Mouse (Mus musculus) liver, embryonic 13.5 days (tissue): Measurements from ENCODE around the gene Prune1. TPM values are rescaled to one million over a fixed set of nuclear protein-coding genes. Genes with fewer than 3 reads are reported as not detected.

ENCODE experiments used
- ATAC-seq: fragments of 200-750 bp; cut with Nextera tagmentation; 2 replicates; pipeline ENCODE4 v1.8.0; 2017; ENCODE audit warnings: low read depth, mild to moderate bottlenecking, moderate number of reproducible peaks, moderate library complexity
- DNase-seq: peaks from one replicate; pipeline ENCODE4 v3.0.0; 2022
- H3K27ac ChIP-seq: fragments of 300-500 bp; sonication (generic); 2 replicates; pipeline ENCODE4 v1.5.1; 2015; ENCODE audit warnings: moderate library complexity, mild to moderate bottlenecking, inconsistent platforms
- H3K27me3 ChIP-seq: fragments of 300-500 bp; sonication (generic); 2 replicates; pipeline ENCODE4 v1.6.1; 2015; ENCODE audit warnings: mild to moderate bottlenecking, inconsistent platforms
- H3K36me3 ChIP-seq: fragments of 300-500 bp; sonication (generic); 2 replicates; pipeline ENCODE4 v1.6.1; 2015; ENCODE audit warnings: mild to moderate bottlenecking, inconsistent platforms
- H3K4me1 ChIP-seq: fragments of 300-500 bp; sonication (generic); replicated peaks from 2 replicates; pipeline ENCODE4 v1.6.1; 2015; ENCODE audit warnings: inconsistent platforms
- H3K4me2 ChIP-seq: fragments of 300-500 bp; sonication (generic); 2 replicates; pipeline ENCODE4 v1.6.1; 2015; ENCODE audit warnings: inconsistent platforms, mild to moderate bottlenecking, moderate library complexity
- H3K4me3 ChIP-seq: fragments of 300-500 bp; sonication (generic); replicated peaks from 2 replicates; pipeline ENCODE4 v1.5.1; 2015; ENCODE audit warnings: mild to moderate bottlenecking, inconsistent platforms
- H3K9ac ChIP-seq: fragments of 300-500 bp; sonication (generic); 2 replicates; pipeline ENCODE4 v1.6.1; 2015; ENCODE audit warnings: mild to moderate bottlenecking, inconsistent platforms
- H3K9me3 ChIP-seq: fragments of 300-500 bp; sonication (generic); replicated peaks from 2 replicates; pipeline ENCODE4 v1.6.1; 2016; ENCODE audit warnings: inconsistent platforms
- WGBS: fragments of 180-500 bp; shearing (Covaris S2); methylation state at CpG from one replicate; pipeline ENCODE4 v1.1.7; 2015; ENCODE audit not compliant: insufficient replicate concordance; 5-methylcytosine and 5-hydroxymethylcytosine counted together
- polyA plus RNA-seq: library from polyadenylated mRNA; unstranded; fragments of >200 nt; fragmentation: Nextera tagmentation; extraction: Ambion mirVana; gene quantifications from 2 replicates; pipeline ENCODE4 v1.2.1, GENCODE M21; 2015

Prune1 gene
- polyA plus RNA-seq, 1 experiment from 2014 or later: 8.6 TPM

DNA sequence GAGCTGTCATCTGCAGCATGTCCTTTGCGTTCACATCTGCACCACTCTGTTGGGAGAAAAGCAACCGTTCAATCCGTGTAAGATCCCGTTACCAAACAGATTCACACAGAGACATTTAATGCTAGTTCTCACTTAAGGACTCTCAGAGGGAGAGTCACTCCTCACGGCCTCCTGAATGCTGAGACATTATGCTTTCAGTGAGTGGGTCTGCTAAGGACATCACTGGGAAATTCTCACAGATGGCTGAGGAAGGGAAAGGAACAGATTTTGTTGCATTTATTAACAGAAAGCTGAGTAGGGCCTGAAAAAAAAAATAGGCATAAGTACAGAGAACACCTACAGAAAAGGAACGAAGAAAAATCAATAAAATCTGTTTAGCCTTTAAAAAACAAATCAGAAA is 78.0 kb downstream of the Prune1 start:
- ATAC-seq: no peak
- peaks cover 3% of the 10 kb centered on the region; the same call in 1 of the 2 replicates for H3K4me1 ChIP-seq
- no peak for DNase-seq
- H3K9me3 ChIP-seq: no peaks in the 10 kb centered on the region
- H3K36me3 ChIP-seq: peaks cover 97% of the 10 kb centered on the region
- H3K9ac ChIP-seq: no peak overlapping the region
- H3K27me3 ChIP-seq: no peaks in the 10 kb centered on the region
- H3K4me3 ChIP-seq: no peak overlapping the region
- H3K27ac ChIP-seq: no peak overlapping the region
- no peak overlapping the region for H3K4me2 ChIP-seq
- WGBS: 89% methylated on average over 6 of the region's 6 CpGs

Other genes with a start within 250 kb of the Prune1 start
- gene Psmd4, start 239.5 kb downstream of the Prune1 start, polyA plus RNA-seq: 202 and 204 TPM in 2 replicates
- gene Pip5k1a, start 175.1 kb downstream of the Prune1 start, polyA plus RNA-seq: 9.6 and 10.3 TPM in 2 replicates
- 39.2 and 43.3 TPM in 2 replicates for gene Vps72, start 171.1 kb downstream of the Prune1 start, polyA plus RNA-seq
- 0.17 and 0.67 TPM in 2 replicates for gene Tmod4, start 157.6 kb downstream of the Prune1 start, polyA plus RNA-seq
- gene Scnm1, start 148.1 kb downstream of the Prune1 start, polyA plus RNA-seq: 33.4 and 33.5 TPM in 2 replicates
- gene Lysmd1, start 148.0 kb downstream of the Prune1 start, polyA plus RNA-seq: 7.3 and 7.5 TPM in 2 replicates
- gene Tnfaip8l2, start 139.7 kb downstream of the Prune1 start, polyA plus RNA-seq: 5.7 and 6.0 TPM in 2 replicates
- 0.35 and 0.36 TPM in 2 replicates for gene Sema6c, start 121.6 kb downstream of the Prune1 start, polyA plus RNA-seq
- 6.9 and 7.7 TPM in 2 replicates for gene Gabpb2, start 64.2 kb downstream of the Prune1 start, polyA plus RNA-seq
- gene Cdc42se1, start 53.3 kb downstream of the Prune1 start, polyA plus RNA-seq: 43.9 and 50.1 TPM in 2 replicates
- 2.8 and 3.5 TPM in 2 replicates for gene Mllt11, start 49.9 kb downstream of the Prune1 start, polyA plus RNA-seq
- 0.16 and 0.21 TPM in 2 replicates for gene Gm128, start 40.5 kb downstream of the Prune1 start, polyA plus RNA-seq
- gene Bnipl, start 30.9 kb downstream of the Prune1 start, polyA plus RNA-seq: not detected in 2 replicates
- gene Mindy1, start 731 bp downstream of the Prune1 start, polyA plus RNA-seq: 17.0 and 18.6 TPM in 2 replicates
- 3.0 and 3.1 TPM in 2 replicates for gene Anxa9, start 25.1 kb upstream of the Prune1 start, polyA plus RNA-seq
- gene Cers2, start 32.7 kb upstream of the Prune1 start, polyA plus RNA-seq: 113 and 125 TPM in 2 replicates
- gene Setdb1, start 75.1 kb upstream of the Prune1 start, polyA plus RNA-seq: 15.9 and 20.0 TPM in 2 replicates
- not detected in 2 replicates for gene 4930558C23Rik, start 120.8 kb upstream of the Prune1 start, polyA plus RNA-seq
- 16.0 and 20.3 TPM in 2 replicates for gene Arnt, start 152.3 kb upstream of the Prune1 start, polyA plus RNA-seq
- gene Ctsk, start 217.2 kb upstream of the Prune1 start, polyA plus RNA-seq: 1.7 and 1.9 TPM in 2 replicates
- gene Ctss, start 244.7 kb upstream of the Prune1 start, polyA plus RNA-seq: 19.8 and 20.8 TPM in 2 replicates